Mouse (Mus musculus): ENCODE data around the gene Bmp2k. TPM values are rescaled to one million over a fixed set of nuclear protein-coding genes. Genes with fewer than 3 reads are reported as not detected.

The Bmp2k gene
- polyA plus RNA-seq, 1 experiment from 2014 or later: 7.2 TPM

DNA sequence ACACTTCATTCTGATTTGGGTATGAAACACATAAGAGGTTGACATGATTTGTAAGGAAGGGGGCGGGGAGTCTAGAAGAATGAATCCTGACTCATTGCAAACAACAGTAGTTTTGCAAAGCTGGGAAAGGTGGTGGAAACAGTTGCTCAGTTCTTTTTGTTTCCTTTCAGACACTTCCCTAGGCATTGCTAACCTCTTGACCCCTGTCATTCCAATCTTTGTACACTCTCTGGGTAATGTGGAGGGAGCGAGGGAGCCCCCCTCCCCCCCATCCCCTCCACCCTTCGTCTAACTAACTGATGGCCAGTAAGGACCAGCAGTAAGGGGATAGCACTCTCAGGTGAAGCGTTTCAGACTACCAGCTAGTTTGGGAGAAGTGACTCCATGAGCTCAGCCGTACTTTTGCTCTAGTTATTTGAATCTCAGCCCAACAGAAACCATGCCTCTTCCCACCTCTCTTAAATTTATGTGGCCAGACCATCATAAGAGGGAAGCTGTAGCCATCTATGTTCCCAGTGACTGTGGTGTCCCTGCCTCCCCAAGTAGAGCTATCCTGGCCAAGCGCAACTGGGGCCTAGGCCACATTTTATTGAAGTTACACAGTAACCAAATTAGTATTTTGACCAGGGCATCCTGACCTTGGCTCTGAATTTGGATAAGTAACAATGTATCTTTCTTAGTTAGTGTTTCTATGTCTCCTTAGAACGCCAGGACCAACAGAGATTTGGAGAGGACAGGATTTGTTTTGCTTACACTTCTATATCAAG lies 27.6 kb upstream of the Bmp2k start:
- ATAC-seq: no peak
- 47% methylated on average over 7 of the region's 7 CpGs for WGBS

DNA sequence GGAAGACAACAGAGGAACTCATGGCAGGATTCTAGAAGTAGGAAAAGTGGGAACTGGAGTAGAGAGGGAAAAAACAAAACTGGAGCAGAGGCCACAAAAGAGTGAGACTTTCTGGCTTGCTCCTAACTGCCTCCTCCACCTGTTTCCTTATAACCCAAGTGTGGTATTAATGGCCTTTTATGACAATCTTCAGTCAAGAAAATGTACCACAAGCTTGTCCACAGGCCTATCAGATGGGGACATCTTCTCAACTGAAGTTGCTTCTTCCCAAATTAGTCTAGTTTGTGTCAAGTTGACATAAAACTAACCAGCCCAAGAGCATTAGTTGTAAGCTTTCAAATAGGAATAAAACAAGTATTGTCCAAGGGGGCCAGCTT lies 27.0 kb upstream of the Bmp2k start:
- Histone ChIP-seq H3K4me2 (ENCODE audit: low read length) (no peak overlapping the region), H3K9ac (replicated peaks; ENCODE audit: low read depth, low read length) (no peak overlapping the region), H3K27ac (ENCODE audit: low read length) (no peak overlapping the region), H3K4me3 (replicated peaks; ENCODE audit: low read length) (no peak overlapping the region), H3K4me1 (replicated peaks; ENCODE audit: control insufficient read depth, insufficient read depth, low read length) (0 out of 2 replicates have a peak, but pooled peaks cover 4% of the 10 kb centered on the region), H3K9me3 (ENCODE audit: control insufficient read depth, low read length) (no peaks in the 10 kb centered on the region), H3K27me3 (replicated peaks; ENCODE audit: control insufficient read depth, insufficient read depth, low read length) (no peaks in the 10 kb centered on the region), H3K36me3 (ENCODE audit: control insufficient read depth, insufficient read depth) (no peaks in the 10 kb centered on the region)
- no peak for ATAC-seq

More for the DNA sequence above, 27.6 kb upstream of the Bmp2k start:
- Histone ChIP-seq H3K27ac (ENCODE audit: low read length) (no peak overlapping the region), H3K4me2 (ENCODE audit: low read length) (no peak overlapping the region), H3K27me3 (replicated peaks; ENCODE audit: control insufficient read depth, insufficient read depth, low read length) (no peaks in the 10 kb centered on the region), H3K9me3 (ENCODE audit: control insufficient read depth, low read length) (no peaks in the 10 kb centered on the region), H3K36me3 (ENCODE audit: control insufficient read depth, insufficient read depth) (no peaks in the 10 kb centered on the region), H3K4me1 (replicated peaks; ENCODE audit: control insufficient read depth, insufficient read depth, low read length) (peaks cover 5% of the 10 kb centered on the region; the same call in 1 of the 2 replicates), H3K4me3 (replicated peaks; ENCODE audit: low read length) (no peak overlapping the region), H3K9ac (replicated peaks; ENCODE audit: low read depth, low read length) (no peak overlapping the region)

DNA sequence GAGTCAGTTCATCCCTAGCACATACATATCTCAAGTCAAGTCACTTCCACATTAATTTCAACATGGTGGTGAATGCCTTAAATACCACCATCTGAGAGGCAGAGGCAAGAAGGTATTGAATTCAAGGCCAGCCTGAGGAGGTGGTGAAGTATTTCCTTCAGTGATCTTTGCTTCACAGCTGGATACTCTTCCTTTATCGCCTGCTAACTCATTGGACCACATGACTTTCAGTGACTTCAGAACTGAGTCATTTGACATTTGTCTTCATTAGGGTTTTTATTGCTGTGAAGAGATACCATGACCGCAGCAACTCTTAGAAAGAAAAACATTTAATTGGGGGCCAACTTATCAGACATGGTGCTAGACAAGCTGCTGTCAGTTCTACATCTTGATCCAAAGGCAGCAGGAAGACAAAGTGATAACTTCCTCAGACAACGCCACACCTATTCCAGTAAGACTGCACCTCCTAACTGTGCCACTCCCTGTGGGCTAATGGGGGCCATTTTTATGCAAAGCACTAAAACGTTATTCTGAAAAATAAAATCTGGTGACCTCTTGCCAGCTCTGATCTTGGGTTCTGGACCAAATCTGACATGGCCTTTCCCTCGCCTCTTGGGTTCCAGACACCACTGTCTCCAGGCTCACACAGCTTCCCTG lies 24.9 kb upstream of the Bmp2k start:
- no peaks in the 10 kb centered on the region for H3K27me3 ChIP-seq (replicated peaks; ENCODE audit: control insufficient read depth, insufficient read depth, low read length)
- H3K27ac ChIP-seq (ENCODE audit: low read length): no peak overlapping the region
- no peak overlapping the region for H3K4me3 ChIP-seq (replicated peaks; ENCODE audit: low read length)
- 0 out of 2 replicates have a peak, but pooled peaks cover 4% of the 10 kb centered on the region for H3K4me1 ChIP-seq (replicated peaks; ENCODE audit: control insufficient read depth, insufficient read depth, low read length)
- H3K4me2 ChIP-seq (ENCODE audit: low read length): no peak overlapping the region
- H3K36me3 ChIP-seq (ENCODE audit: control insufficient read depth, insufficient read depth): no peaks in the 10 kb centered on the region
- WGBS: 92% methylated on average over 5 of the region's 5 CpGs
- H3K9me3 ChIP-seq (ENCODE audit: control insufficient read depth, low read length): no peaks in the 10 kb centered on the region
- ATAC-seq: no peak
- H3K9ac ChIP-seq (replicated peaks; ENCODE audit: low read depth, low read length): no peak overlapping the region

- no peaks in the 10 kb centered on the region for H3K36me3 ChIP-seq (ENCODE audit: control insufficient read depth, insufficient read depth)
- H3K9me3 ChIP-seq (ENCODE audit: control insufficient read depth, low read length): no peaks in the 10 kb centered on the region
- ATAC-seq: no peak
- no peak overlapping the region for H3K4me2 ChIP-seq (ENCODE audit: low read length)
- no peak overlapping the region for H3K4me3 ChIP-seq (replicated peaks; ENCODE audit: low read length)
- 91% methylated on average over 3 of the region's 3 CpGs for WGBS
- H3K9ac ChIP-seq (replicated peaks; ENCODE audit: low read depth, low read length): no peak overlapping the region
- H3K27me3 ChIP-seq (replicated peaks; ENCODE audit: control insufficient read depth, insufficient read depth, low read length): no peaks in the 10 kb centered on the region
- H3K4me1 ChIP-seq (replicated peaks; ENCODE audit: control insufficient read depth, insufficient read depth, low read length): 0 out of 2 replicates have a peak, but pooled peaks cover 4% of the 10 kb centered on the region
- no peak overlapping the region for H3K27ac ChIP-seq (ENCODE audit: low read length)
Measured at GRCm38 (mm10) chr5:96973714-96974113, 23.8 kb upstream of the Bmp2k start.

DNA sequence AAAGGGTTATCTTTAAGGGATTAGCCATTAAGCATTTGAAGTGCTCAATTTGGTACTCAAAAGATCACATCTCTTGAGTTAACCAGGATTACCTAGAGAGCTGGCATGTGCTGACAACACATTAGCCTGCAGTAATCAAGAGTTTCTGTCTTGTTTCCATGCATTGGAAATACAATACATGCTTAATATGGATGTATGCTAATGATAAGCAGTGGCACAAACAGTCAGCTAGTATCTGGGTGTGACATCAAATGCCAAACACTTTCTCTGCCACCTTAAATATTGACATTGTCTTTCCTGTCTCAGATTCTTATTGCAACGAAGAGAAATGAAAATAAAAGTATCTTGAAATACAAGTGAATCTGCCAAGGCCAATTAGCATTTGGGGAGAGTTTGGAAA lies 22.8 kb upstream of the Bmp2k start:
- peaks cover 5% of the 10 kb centered on the region; the same call in 1 of the 2 replicates for H3K4me1 ChIP-seq (replicated peaks; ENCODE audit: control insufficient read depth, insufficient read depth, low read length)
- H3K27ac ChIP-seq (ENCODE audit: low read length): no peak overlapping the region
- H3K4me3 ChIP-seq (replicated peaks; ENCODE audit: low read length): no peak overlapping the region
- H3K4me2 ChIP-seq (ENCODE audit: low read length): no peak overlapping the region
- H3K9ac ChIP-seq (replicated peaks; ENCODE audit: low read depth, low read length): no peak overlapping the region
- no peaks in the 10 kb centered on the region for H3K9me3 ChIP-seq (ENCODE audit: control insufficient read depth, low read length)
- no peaks in the 10 kb centered on the region for H3K36me3 ChIP-seq (ENCODE audit: control insufficient read depth, insufficient read depth)
- H3K27me3 ChIP-seq (replicated peaks; ENCODE audit: control insufficient read depth, insufficient read depth, low read length): no peaks in the 10 kb centered on the region
- WGBS: 22% methylated on average over 1 of the region's 1 CpGs
- ATAC-seq: peak; percentile 58; the same call in 1 of the 2 replicates

DNA sequence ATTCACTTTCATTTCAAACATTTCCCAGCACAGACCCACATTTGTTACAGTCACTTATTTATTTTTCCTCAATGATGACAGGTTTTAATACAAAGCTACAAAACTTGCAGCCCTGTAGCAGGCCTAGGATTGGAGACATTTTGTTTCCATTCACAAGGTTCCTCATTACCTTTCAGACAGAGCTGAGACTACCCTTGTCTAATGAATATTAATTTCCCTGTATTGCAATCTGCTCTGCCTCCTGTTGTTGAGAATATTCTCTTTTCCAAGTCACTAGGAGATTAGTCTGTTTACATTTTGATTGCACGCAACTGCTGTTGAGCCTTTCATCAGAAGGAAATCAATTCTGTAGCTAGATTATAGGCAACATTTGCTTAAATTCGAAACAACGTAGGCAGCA lies 22.4 kb upstream of the Bmp2k start:
- 39% methylated on average over 3 of the region's 3 CpGs for WGBS
- ATAC-seq: peak; percentile 96
- Histone ChIP-seq H3K4me1 (replicated peaks; ENCODE audit: control insufficient read depth, insufficient read depth, low read length) (peaks cover 10% of the 10 kb centered on the region), H3K9ac (replicated peaks; ENCODE audit: low read depth, low read length) (no peak overlapping the region), H3K27me3 (replicated peaks; ENCODE audit: control insufficient read depth, insufficient read depth, low read length) (no peaks in the 10 kb centered on the region), H3K9me3 (ENCODE audit: control insufficient read depth, low read length) (no peaks in the 10 kb centered on the region), H3K27ac (ENCODE audit: low read length) (no peak overlapping the region), H3K4me2 (ENCODE audit: low read length) (no peak overlapping the region), H3K4me3 (replicated peaks; ENCODE audit: low read length) (no peak overlapping the region), H3K36me3 (ENCODE audit: control insufficient read depth, insufficient read depth) (no peaks in the 10 kb centered on the region)

- Histone ChIP-seq H3K4me1 (replicated peaks; ENCODE audit: control insufficient read depth, insufficient read depth, low read length) (peaks cover 13% of the 10 kb centered on the region), H3K36me3 (ENCODE audit: control insufficient read depth, insufficient read depth) (no peaks in the 10 kb centered on the region), H3K4me3 (replicated peaks; ENCODE audit: low read length) (no peak overlapping the region), H3K27ac (ENCODE audit: low read length) (no peak overlapping the region), H3K4me2 (ENCODE audit: low read length) (no peak overlapping the region), H3K9me3 (ENCODE audit: control insufficient read depth, low read length) (no peaks in the 10 kb centered on the region), H3K9ac (replicated peaks; ENCODE audit: low read depth, low read length) (no peak overlapping the region), H3K27me3 (replicated peaks; ENCODE audit: control insufficient read depth, insufficient read depth, low read length) (no peaks in the 10 kb centered on the region)
- ATAC-seq: no peak
- 92% methylated on average over 3 of the region's 3 CpGs for WGBS
Measured at GRCm38 (mm10) chr5:96976150-96976549, 21.3 kb upstream of the Bmp2k start.

DNA sequence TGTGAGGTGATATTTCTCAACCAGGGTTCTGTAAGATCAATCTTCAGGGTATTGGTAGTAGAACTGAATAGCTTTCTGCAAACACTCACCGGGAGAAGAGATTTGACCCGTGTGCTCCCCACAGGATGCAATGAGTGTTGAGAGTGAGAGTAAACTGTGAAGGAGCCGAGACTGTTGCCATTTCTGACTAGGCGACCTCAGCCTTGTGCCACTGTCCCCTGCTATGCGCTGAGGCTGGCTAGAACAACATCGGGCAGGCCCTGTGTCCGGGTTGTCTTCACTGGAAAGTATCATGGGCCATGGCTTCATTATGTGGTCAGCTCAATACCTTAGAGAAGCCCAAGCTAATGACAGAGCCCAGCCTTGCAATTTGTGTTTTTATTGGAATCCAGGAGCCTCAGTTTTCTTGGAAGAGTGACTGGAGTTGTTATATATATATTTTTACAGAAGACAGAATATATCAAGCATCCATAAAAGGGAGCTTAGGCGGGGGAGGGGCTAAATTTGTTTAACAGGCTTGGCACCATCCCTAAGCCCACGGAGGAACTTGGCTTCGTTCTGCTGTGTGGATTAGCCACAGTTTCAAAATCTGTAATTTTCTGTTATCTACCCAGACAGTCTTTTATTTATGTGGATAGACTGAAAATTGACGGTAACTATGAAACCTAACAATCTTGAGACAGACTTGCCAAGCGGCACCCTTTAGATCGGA lies 18.0 kb upstream of the Bmp2k start:
- Histone ChIP-seq H3K27ac (ENCODE audit: low read length) (no peak overlapping the region), H3K4me3 (replicated peaks; ENCODE audit: low read length) (no peak overlapping the region), H3K4me1 (replicated peaks; ENCODE audit: control insufficient read depth, insufficient read depth, low read length) (peaks cover 13% of the 10 kb centered on the region), H3K9me3 (ENCODE audit: control insufficient read depth, low read length) (no peaks in the 10 kb centered on the region), H3K4me2 (ENCODE audit: low read length) (no peak overlapping the region; the same call in 1 of the 2 replicates), H3K9ac (replicated peaks; ENCODE audit: low read depth, low read length) (no peak overlapping the region), H3K27me3 (replicated peaks; ENCODE audit: control insufficient read depth, insufficient read depth, low read length) (no peaks in the 10 kb centered on the region), H3K36me3 (ENCODE audit: control insufficient read depth, insufficient read depth) (no peaks in the 10 kb centered on the region)
- peak; percentile 26; the same call in 1 of the 2 replicates for ATAC-seq
- WGBS: 42% methylated on average over 13 of the region's 13 CpGs

DNA sequence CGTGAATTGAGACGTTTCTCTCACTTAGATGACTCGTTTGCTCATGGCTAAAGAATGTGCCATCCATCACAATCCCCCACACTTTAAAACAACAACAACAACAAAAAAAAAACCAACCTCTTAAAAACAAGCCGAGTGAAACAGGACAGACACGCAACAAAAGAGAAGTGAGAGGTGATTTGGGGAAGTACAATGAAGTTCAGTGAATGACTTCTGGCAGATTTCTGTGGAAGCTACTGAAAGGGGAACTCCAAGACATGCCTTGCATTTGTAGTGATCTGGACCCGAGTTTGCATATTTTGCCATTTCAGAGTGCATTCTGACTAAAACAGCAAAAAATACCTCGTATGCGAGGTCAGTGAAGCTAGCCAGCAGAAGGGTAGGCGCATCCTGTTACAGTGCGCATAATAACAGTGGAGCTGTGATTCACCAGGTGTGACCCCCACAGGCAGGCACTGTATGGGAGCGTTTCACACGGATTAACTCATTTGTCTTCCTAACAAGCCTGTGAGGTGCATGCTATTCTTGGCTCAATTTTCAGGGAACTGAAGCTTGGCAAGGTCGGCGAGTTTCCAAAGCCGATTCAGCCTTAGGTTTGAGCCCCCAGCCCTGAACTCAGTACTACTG lies 17.4 kb upstream of the Bmp2k start:
- Histone ChIP-seq H3K9me3 (ENCODE audit: control insufficient read depth, low read length) (no peaks in the 10 kb centered on the region), H3K4me3 (replicated peaks; ENCODE audit: low read length) (no peak overlapping the region), H3K27me3 (replicated peaks; ENCODE audit: control insufficient read depth, insufficient read depth, low read length) (no peaks in the 10 kb centered on the region), H3K9ac (replicated peaks; ENCODE audit: low read depth, low read length) (no peak overlapping the region), H3K27ac (ENCODE audit: low read length) (no peak overlapping the region), H3K36me3 (ENCODE audit: control insufficient read depth, insufficient read depth) (no peaks in the 10 kb centered on the region), H3K4me1 (replicated peaks; ENCODE audit: control insufficient read depth, insufficient read depth, low read length) (peaks cover 10% of the 10 kb centered on the region), H3K4me2 (ENCODE audit: low read length) (no peak overlapping the region; the same call in 1 of the 2 replicates)
- 12% methylated on average over 15 of the region's 15 CpGs for WGBS
- peak; percentile 50; the same call in 1 of the 2 replicates for ATAC-seq
